Comparison of ENCODE assay signal across 20 mouse cellular contexts in the genomic region with DNA sequence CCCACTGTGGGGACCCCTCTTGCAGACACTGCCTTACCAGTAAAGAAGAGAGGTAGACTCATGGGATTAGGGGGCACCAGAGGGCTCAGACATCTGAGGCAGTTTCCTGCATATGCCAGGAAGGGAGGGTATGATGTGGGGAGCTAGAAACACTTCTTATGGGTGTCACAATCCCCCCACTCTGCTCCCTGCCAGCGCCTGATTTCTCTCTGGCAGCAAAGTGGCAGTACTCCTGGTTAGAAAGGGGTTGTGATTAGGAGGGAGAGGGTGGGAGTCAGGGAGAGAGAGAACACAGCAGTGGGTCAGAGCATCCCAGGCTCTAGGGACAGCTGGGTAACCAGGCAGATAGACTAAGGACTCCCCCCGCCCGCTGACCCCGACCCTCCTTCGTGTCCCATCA.
DNase-seq lines count a peak whose midpoint lies in the region; ATAC-seq and TF ChIP-seq lines count a peak whose summit lies in the region.
"Had no signal": no experiment of that assay in that cellular context is flagged by ENCODE, and none has a peak within 500 bp of the region (broad histone marks: within the 10 kb centered on the region; RNA-seq: fewer than 3 reads in every experiment).

No protein-coding gene starts in this region.

- peak; percentile 62 for ATAC-seq in forebrain, embryonic 13.5 days
- no peak for ATAC-seq in forebrain, embryonic 12.5 days (ENCODE audit: low FRiP score)
- ATAC-seq in midbrain, postnatal 0 days (ENCODE audit: low FRiP score), result no peak
- ATAC-seq in forebrain, embryonic 16.5 days, result peak; percentile 53

- DNase-seq in midbrain, embryonic 10.5 days (ENCODE audit: low spot score), result no peak
- DNase-seq in midbrain, postnatal 0 days (ENCODE audit: low spot score), result no peak
- peak; percentile 75 for DNase-seq in brain, embryonic 14.5 days (ENCODE audit: low read depth)
- no peak for DNase-seq in T-cell, adult 2 months (ENCODE audit: low spot score)
- DNase-seq: adrenal gland, postnatal 10 days; gastrocnemius, postnatal 14 days; heart, postnatal 14 days; kidney, adult 8-10 months; thymus, postnatal 4 days had no signal

- TF ChIP-seq CTCF in midbrain, postnatal 0 days (IDR thresholded peaks at IDR 0.05), result no peak
- TF ChIP-seq CTCF in brain, embryonic 14.5 days (IDR thresholded peaks at IDR 0.05; ENCODE audit: borderline replicate concordance, extremely low read depth, insufficient read depth, insufficient read length), result no peak

- 65% methylated on average over 5 of the region's 5 CpGs for WGBS in forebrain, embryonic 13.5 days
- 57% methylated on average over 5 of the region's 5 CpGs for WGBS in forebrain, embryonic 12.5 days
- WGBS in midbrain, embryonic 10.5 days, result 66% methylated on average over 5 of the region's 5 CpGs
- WGBS in midbrain, postnatal 0 days, result 67% methylated on average over 5 of the region's 5 CpGs
- WGBS in forebrain, embryonic 16.5 days, result 61% methylated on average over 5 of the region's 5 CpGs

- H3K27me3 ChIP-seq in forebrain, embryonic 13.5 days, result no peaks in the 10 kb centered on the region
- H3K27me3 ChIP-seq in forebrain, embryonic 12.5 days, result no peaks in the 10 kb centered on the region
- H3K27me3 ChIP-seq in midbrain, embryonic 10.5 days (ENCODE audit: low read depth, poor library complexity, severe bottlenecking), result no peaks in the 10 kb centered on the region
- no peaks in the 10 kb centered on the region for H3K27me3 ChIP-seq in midbrain, postnatal 0 days (ENCODE audit: insufficient read depth, low read length)
- no peaks in the 10 kb centered on the region for H3K27me3 ChIP-seq in forebrain, embryonic 16.5 days (replicated peaks; ENCODE audit: control insufficient read depth, insufficient read depth, low read length)
- H3K27me3 ChIP-seq: hindbrain, embryonic 15.5 days; intestine, embryonic 15.5 days; liver, embryonic 15.5 days; lung, embryonic 15.5 days had no signal

- H3K36me3 ChIP-seq in forebrain, embryonic 13.5 days (ENCODE audit: poor library complexity, severe bottlenecking), result no peaks in the 10 kb centered on the region
- H3K36me3 ChIP-seq in forebrain, embryonic 12.5 days (replicated peaks), result no peaks in the 10 kb centered on the region
- no peaks in the 10 kb centered on the region for H3K36me3 ChIP-seq in midbrain, embryonic 10.5 days
- H3K36me3 ChIP-seq in midbrain, postnatal 0 days (ENCODE audit: insufficient read depth, low read length), result no peaks in the 10 kb centered on the region
- no peaks in the 10 kb centered on the region for H3K36me3 ChIP-seq in forebrain, embryonic 16.5 days (ENCODE audit: control insufficient read depth, insufficient read depth)
- H3K36me3 ChIP-seq: G1E; hindbrain, embryonic 15.5 days; intestine, embryonic 15.5 days; liver, embryonic 15.5 days; lung, embryonic 15.5 days had no signal

- H3K9ac ChIP-seq in forebrain, embryonic 13.5 days, result no peak overlapping the region
- H3K9ac ChIP-seq in forebrain, embryonic 12.5 days, result no peak overlapping the region
- H3K9ac ChIP-seq in midbrain, postnatal 0 days (replicated peaks; ENCODE audit: low read length, poor library complexity, severe bottlenecking), result no peak overlapping the region
- no peak overlapping the region for H3K9ac ChIP-seq in forebrain, embryonic 16.5 days (replicated peaks; ENCODE audit: low read depth, low read length)
- H3K9ac ChIP-seq: hindbrain, embryonic 15.5 days; intestine, embryonic 15.5 days; liver, embryonic 15.5 days; lung, embryonic 15.5 days had no signal

- H3K4me1 ChIP-seq in forebrain, embryonic 13.5 days, result peaks cover 39% of the 10 kb centered on the region
- H3K4me1 ChIP-seq in forebrain, embryonic 12.5 days, result peaks cover 30% of the 10 kb centered on the region
- peaks cover 46% of the 10 kb centered on the region for H3K4me1 ChIP-seq in midbrain, embryonic 10.5 days
- no peaks in the 10 kb centered on the region for H3K4me1 ChIP-seq in midbrain, postnatal 0 days (ENCODE audit: insufficient read depth, low read length)
- H3K4me1 ChIP-seq in forebrain, embryonic 16.5 days (replicated peaks; ENCODE audit: control insufficient read depth, insufficient read depth, low read length), result peaks cover 23% of the 10 kb centered on the region
- H3K4me1 ChIP-seq: intestine, embryonic 15.5 days; liver, embryonic 15.5 days; lung, embryonic 15.5 days had no signal

- H3K4me2 ChIP-seq in forebrain, embryonic 13.5 days, result peak overlapping the region; percentile 18; the same call in 1 of the 2 replicates
- no peak overlapping the region for H3K4me2 ChIP-seq in forebrain, embryonic 12.5 days
- H3K4me2 ChIP-seq in midbrain, postnatal 0 days (ENCODE audit: low read depth, low read length, poor library complexity, severe bottlenecking), result no peak overlapping the region
- no peak overlapping the region for H3K4me2 ChIP-seq in forebrain, embryonic 16.5 days (ENCODE audit: low read length)
- H3K4me2 ChIP-seq: hindbrain, embryonic 15.5 days; intestine, embryonic 15.5 days; liver, embryonic 15.5 days; lung, embryonic 15.5 days; midbrain, embryonic 11.5 days had no signal

- H3K9me3 ChIP-seq in forebrain, embryonic 13.5 days (replicated peaks), result no peaks in the 10 kb centered on the region
- no peaks in the 10 kb centered on the region for H3K9me3 ChIP-seq in forebrain, embryonic 12.5 days
- no peaks in the 10 kb centered on the region for H3K9me3 ChIP-seq in midbrain, embryonic 10.5 days (replicated peaks)
- no peaks in the 10 kb centered on the region for H3K9me3 ChIP-seq in midbrain, postnatal 0 days (ENCODE audit: low read length)
- no peaks in the 10 kb centered on the region for H3K9me3 ChIP-seq in forebrain, embryonic 16.5 days (ENCODE audit: control insufficient read depth, low read length)
- H3K9me3 ChIP-seq: hindbrain, embryonic 15.5 days; intestine, embryonic 15.5 days; liver, embryonic 15.5 days; lung, embryonic 15.5 days had no signal

- no peak overlapping the region for H3K4me3 ChIP-seq in forebrain, embryonic 13.5 days
- H3K4me3 ChIP-seq in forebrain, embryonic 12.5 days (replicated peaks), result no peak overlapping the region
- H3K4me3 ChIP-seq in midbrain, embryonic 10.5 days, result no peak overlapping the region
- H3K4me3 ChIP-seq in midbrain, postnatal 0 days (ENCODE audit: low read depth, low read length), result no peak overlapping the region
- H3K4me3 ChIP-seq in forebrain, embryonic 16.5 days (replicated peaks; ENCODE audit: low read length), result no peak overlapping the region
- H3K4me3 ChIP-seq: erythroblast, embryonic 14.5 days; hindbrain, embryonic 15.5 days; intestine, embryonic 15.5 days; liver, embryonic 15.5 days; lung, embryonic 15.5 days had no signal

- TF ChIP-seq POLR2A in brain, embryonic 14.5 days (IDR thresholded peaks at IDR 0.05; ENCODE audit: borderline replicate concordance, extremely low read depth, insufficient read depth, insufficient read length, poor library complexity, severe bottlenecking), result no peak

- H3K27ac ChIP-seq in forebrain, embryonic 13.5 days, result peak overlapping the region; percentile 59
- no peak overlapping the region; the same call in 1 of the 2 replicates for H3K27ac ChIP-seq in forebrain, embryonic 12.5 days
- peak overlapping the region; percentile 43 for H3K27ac ChIP-seq in midbrain, embryonic 10.5 days (replicated peaks)
- no peak overlapping the region for H3K27ac ChIP-seq in midbrain, postnatal 0 days (ENCODE audit: low read depth, low read length)
- peak overlapping the region; percentile 32; the same call in 1 of the 2 replicates for H3K27ac ChIP-seq in forebrain, embryonic 16.5 days (ENCODE audit: low read length)
- H3K27ac ChIP-seq: hindbrain, embryonic 15.5 days; intestine, embryonic 15.5 days; kidney, postnatal 0 days; liver, embryonic 15.5 days; lung, embryonic 15.5 days had no signal

Comparison
In these comparisons a context has a peak if more than half of its experiments do, and no peak if none do; other contexts are left out.
1. ATAC-seq: peak in forebrain, embryonic 13.5 days (single experiment) and forebrain, embryonic 16.5 days (single experiment); none in forebrain, embryonic 12.5 days (single experiment) and midbrain, postnatal 0 days (single experiment).
2. H3K27ac ChIP-seq: peak in forebrain, embryonic 13.5 days (single experiment), midbrain, embryonic 10.5 days (single experiment) and forebrain, embryonic 16.5 days (single experiment); none in forebrain, embryonic 12.5 days (single experiment) and midbrain, postnatal 0 days (single experiment).